Mouse (Mus musculus) limb, embryonic 11.5 days (tissue): ENCODE measurements at regions not wholly inside any gene's neighbourhood (a gene's known extent, or its start where the extent isn't known, plus 50 kb on each side); places are given as distances from the start of the nearest gene placed in this dataset.

Source experiments
- ATAC-seq: fragments of 200-750 bp; cut with Nextera tagmentation; 2 replicates; pipeline ENCODE4 v1.8.0; 2017; ENCODE audit warnings: low read depth; ENCODE audit not compliant: insufficient number of reproducible peaks, low FRiP score, low TSS enrichment
- DNase-seq: peaks from one replicate; pipeline ENCODE4 v3.0.0-alpha.2; 2015; ENCODE audit warnings: low spot score
- H3K27ac ChIP-seq: fragments of 300-500 bp; sonication (generic); replicated peaks from 2 replicates; pipeline ENCODE4 v1.5.1; 2014; ENCODE audit warnings: low read depth, mild to moderate bottlenecking, low read length
- H3K27me3 ChIP-seq: fragments of 300-500 bp; sonication (generic); 2 replicates; pipeline ENCODE4 v1.6.1; 2014; ENCODE audit warnings: mild to moderate bottlenecking, low read length, mixed read lengths; ENCODE audit not compliant: control insufficient read depth, insufficient read depth
- H3K36me3 ChIP-seq: fragments of 300-500 bp; sonication (generic); 2 replicates; pipeline ENCODE4 v1.6.1; 2014; ENCODE audit warnings: mild to moderate bottlenecking, low read length, moderate library complexity, mixed read lengths; ENCODE audit not compliant: control insufficient read depth, insufficient read depth
- H3K4me1 ChIP-seq: fragments of 300-500 bp; sonication (generic); 2 replicates; pipeline ENCODE4 v1.6.1; 2014; ENCODE audit warnings: low read length, mixed read lengths; ENCODE audit not compliant: control insufficient read depth, insufficient read depth
- H3K4me2 ChIP-seq: fragments of 300-500 bp; sonication (generic); 2 replicates; pipeline ENCODE4 v1.6.1; 2014; ENCODE audit warnings: low read depth, mild to moderate bottlenecking, moderate library complexity; ENCODE audit not compliant: severe bottlenecking
- H3K4me3 ChIP-seq: fragments of 300-500 bp; sonication (generic); 2 replicates; pipeline ENCODE4 v1.5.1; 2014; ENCODE audit warnings: low read depth, low read length
- H3K9ac ChIP-seq: fragments of 300-500 bp; sonication (generic); 2 replicates; pipeline ENCODE4 v1.6.1; 2014; ENCODE audit warnings: mild to moderate bottlenecking, low read length
- H3K9me3 ChIP-seq: fragments of 300-500 bp; sonication (generic); 2 replicates; pipeline ENCODE4 v1.6.1; 2016; ENCODE audit warnings: low read length; ENCODE audit not compliant: control insufficient read depth
- WGBS: fragments of 180-500 bp; shearing (Covaris S2); extraction: QIAGEN DNeasy Blood & Tissue Kit; methylation state at CpG from one replicate; pipeline ENCODE4 v1.1.7; 2014; 5-methylcytosine and 5-hydroxymethylcytosine counted together

DNA sequence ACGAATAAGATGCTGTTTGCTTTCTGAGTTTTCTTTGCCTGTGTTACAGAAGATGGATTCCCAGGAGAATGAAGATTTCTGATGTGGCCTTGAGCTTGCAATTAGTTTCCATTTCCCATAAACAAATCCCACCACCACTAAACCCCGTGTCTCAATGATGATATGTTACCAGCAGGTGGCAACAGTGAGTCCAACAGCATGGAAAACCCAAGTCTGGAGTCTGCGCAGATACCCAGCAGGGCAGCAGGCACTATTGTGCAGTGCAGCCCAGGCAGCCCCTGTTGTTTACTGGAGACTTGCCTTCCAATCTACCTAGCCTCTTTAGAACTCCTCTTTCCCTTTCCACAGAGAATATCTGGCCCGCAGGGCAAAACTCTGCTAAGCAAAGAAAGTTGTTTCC, 62.7 kb downstream of the Bmp2 start:
- Histone ChIP-seq H3K27ac (no peak overlapping the region), H3K27me3 (no peaks in the 10 kb centered on the region), H3K4me3 (no peak overlapping the region), H3K4me1 (no peaks in the 10 kb centered on the region), H3K9me3 (no peaks in the 10 kb centered on the region), H3K9ac (no peak overlapping the region), H3K4me2 (no peak overlapping the region), H3K36me3 (no peaks in the 10 kb centered on the region)
- ATAC-seq (peak; percentile 55), DNase-seq (peak; percentile 77)
- 31% methylated on average over 4 of the region's 4 CpGs for WGBS

DNA sequence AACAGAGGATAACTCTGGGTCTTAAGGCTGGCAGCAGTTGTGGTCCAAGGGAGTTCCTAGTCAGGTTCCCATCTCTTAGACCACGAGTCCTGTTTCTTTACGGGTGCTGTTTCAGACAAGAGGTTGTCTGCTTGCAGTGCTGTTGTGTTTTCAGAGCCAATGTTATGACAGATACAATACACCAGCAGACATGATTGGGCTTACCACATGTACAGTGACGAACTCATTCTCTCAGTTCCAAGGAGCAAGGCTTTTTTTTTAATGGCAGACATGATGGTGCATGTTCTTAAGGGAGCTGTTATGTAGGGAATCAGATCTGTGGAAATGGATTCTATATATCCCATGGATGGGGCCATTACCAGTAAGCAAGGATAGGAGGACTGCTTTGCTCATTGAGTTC, 63.3 kb downstream of the Bmp2 start:
- 83% methylated on average over 3 of the region's 3 CpGs for WGBS
- Histone ChIP-seq H3K9ac (no peak overlapping the region), H3K4me1 (no peaks in the 10 kb centered on the region), H3K9me3 (no peaks in the 10 kb centered on the region), H3K4me3 (no peak overlapping the region), H3K4me2 (no peak overlapping the region), H3K27ac (no peak overlapping the region), H3K27me3 (no peaks in the 10 kb centered on the region), H3K36me3 (no peaks in the 10 kb centered on the region)
- ATAC-seq (no peak), DNase-seq (no peak)

DNA sequence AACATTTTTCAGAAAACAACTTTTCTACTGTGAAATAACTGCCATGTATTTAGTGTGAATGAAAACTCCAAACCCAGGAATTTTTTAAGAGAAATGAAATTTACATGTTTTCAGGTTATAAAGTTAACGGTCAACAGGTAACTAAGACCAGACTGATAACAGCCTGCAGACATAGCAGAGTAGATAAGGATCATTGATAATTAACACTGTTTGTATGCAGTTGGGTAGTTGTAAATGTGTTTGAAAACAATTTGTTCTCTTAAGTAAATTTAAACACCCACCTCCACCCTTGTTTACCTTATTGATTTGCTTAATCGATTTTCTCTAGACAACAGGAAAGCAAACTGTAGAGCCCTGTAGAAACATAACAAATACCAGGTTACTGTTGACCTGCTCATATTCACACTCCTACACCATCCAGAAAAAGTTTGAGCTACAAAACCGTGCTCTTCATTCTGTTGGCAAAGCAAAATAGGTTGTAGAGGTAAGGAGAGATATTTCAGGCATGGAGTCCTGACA, 65.4 kb downstream of the Bmp2 start:
- Histone ChIP-seq H3K27me3 (no peaks in the 10 kb centered on the region), H3K9me3 (no peaks in the 10 kb centered on the region), H3K36me3 (no peaks in the 10 kb centered on the region), H3K4me2 (no peak overlapping the region), H3K9ac (no peak overlapping the region), H3K27ac (no peak overlapping the region), H3K4me3 (no peak overlapping the region), H3K4me1 (no peaks in the 10 kb centered on the region; the same call in 1 of the 2 replicates)
- ATAC-seq (no peak), DNase-seq (no peak)
- WGBS = 56% methylated on average over 3 of the region's 3 CpGs

DNA sequence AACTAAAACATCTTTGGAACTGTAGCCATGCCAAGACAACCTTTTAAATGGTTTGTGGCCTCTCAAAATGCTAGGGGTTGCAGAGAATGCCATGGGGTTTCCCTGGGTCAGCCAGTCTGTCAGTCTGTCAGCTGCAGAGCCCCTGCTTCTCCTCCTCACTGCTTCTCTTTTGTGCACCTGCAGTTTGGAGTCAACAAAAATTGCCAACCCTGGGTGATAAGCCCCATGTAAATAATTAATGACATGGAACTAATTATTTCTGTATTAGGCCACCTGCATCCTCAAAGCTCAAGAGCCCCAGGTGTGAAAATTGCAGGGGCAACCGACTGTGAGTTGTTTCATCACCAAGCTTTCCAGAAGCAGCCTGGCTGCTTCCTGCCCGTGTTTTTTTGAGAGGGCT, 70.6 kb downstream of the Bmp2 start:
- no peaks in the 10 kb centered on the region for H3K36me3 ChIP-seq
- DNase-seq (no peak), ATAC-seq (no peak)
- H3K4me2 ChIP-seq = no peak overlapping the region
- H3K4me1 ChIP-seq = peaks cover 2% of the 10 kb centered on the region; the same call in 1 of the 2 replicates
- no peak overlapping the region for H3K27ac ChIP-seq
- no peaks in the 10 kb centered on the region for H3K27me3 ChIP-seq
- H3K9ac ChIP-seq = no peak overlapping the region
- WGBS = 3% methylated on average over 2 of the region's 2 CpGs
- no peaks in the 10 kb centered on the region for H3K9me3 ChIP-seq
- H3K4me3 ChIP-seq = no peak overlapping the region

DNA sequence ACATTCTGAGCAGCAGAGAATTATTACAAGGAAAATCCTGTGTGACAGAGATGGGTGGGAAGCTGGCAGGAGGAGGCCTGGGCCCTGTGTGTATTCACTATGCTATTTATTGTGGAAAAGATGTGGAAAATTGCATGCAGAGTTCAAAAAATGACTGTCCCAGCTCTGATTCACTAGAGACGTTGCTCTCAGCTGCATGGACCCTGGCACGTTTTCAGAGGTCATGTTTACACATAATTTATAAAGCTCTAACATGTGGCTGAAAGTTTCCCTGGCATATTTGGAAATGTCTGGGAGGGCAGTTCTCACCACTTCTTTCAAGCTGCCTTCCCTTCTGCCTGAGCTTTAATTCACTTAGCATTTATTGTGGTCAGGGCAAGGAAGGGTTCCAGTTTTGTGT, 73.6 kb downstream of the Bmp2 start:
- Histone ChIP-seq H3K36me3 (no peaks in the 10 kb centered on the region), H3K9me3 (no peaks in the 10 kb centered on the region), H3K4me3 (no peak overlapping the region), H3K4me2 (no peak overlapping the region), H3K9ac (no peak overlapping the region), H3K27ac (no peak overlapping the region), H3K27me3 (no peaks in the 10 kb centered on the region), H3K4me1 (peaks cover 4% of the 10 kb centered on the region)
- no peak for ATAC-seq
- 51% methylated on average over 2 of the region's 2 CpGs for WGBS
- DNase-seq = no peak

DNA sequence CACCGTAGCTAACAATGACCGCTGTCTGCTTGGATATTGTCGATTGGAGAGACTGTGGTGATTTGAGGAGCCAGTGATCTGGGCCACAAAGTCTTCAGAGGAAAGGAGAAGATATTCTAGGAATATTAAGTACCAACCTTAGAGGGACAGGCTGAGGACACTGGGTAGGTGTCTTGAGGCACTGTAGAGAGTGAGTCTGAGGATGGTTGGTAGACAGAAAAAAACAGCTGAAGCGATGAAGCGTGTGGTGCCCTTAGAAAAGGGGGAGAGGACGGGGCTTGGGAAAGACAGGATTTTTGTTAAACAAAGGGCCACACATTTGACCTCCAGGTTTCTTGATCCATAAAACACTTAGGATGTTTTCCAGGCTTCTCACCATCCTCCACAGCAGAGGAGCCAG, 76.9 kb downstream of the Bmp2 start:
- no peak overlapping the region for H3K27ac ChIP-seq
- H3K9ac ChIP-seq = no peak overlapping the region
- ATAC-seq (no peak), DNase-seq (no peak)
- 83% methylated on average over 6 of the region's 6 CpGs for WGBS
- H3K4me2 ChIP-seq = no peak overlapping the region
- H3K4me1 ChIP-seq = peaks cover 2% of the 10 kb centered on the region; the same call in 1 of the 2 replicates
- no peaks in the 10 kb centered on the region for H3K9me3 ChIP-seq
- no peaks in the 10 kb centered on the region for H3K27me3 ChIP-seq
- no peaks in the 10 kb centered on the region for H3K36me3 ChIP-seq
- no peak overlapping the region for H3K4me3 ChIP-seq

DNA sequence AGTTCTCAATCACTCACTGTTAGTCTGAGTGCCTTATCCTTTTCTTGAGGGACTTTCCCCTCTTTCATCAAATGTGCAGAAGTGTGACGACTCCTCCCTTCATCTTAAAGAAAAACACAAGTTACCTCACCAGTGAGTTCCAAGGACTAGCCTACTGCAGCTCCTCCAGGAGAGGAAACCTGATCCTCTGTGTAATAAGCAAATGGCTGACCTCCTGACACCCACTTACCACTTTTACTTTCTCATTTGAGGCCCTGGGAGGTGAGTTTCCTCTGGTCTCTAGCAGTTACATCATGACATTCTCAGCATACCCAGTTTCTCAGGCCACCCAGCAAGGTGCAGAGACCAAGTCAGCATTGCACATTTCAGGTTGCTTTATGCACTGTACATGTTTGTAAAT, 83.5 kb downstream of the Bmp2 start:
- WGBS = 0% methylated on average over 1 of the region's 1 CpGs
- DNase-seq = peak; percentile 68
- no peaks in the 10 kb centered on the region for H3K9me3 ChIP-seq
- no peak overlapping the region for H3K4me3 ChIP-seq
- no peak overlapping the region for H3K27ac ChIP-seq
- ATAC-seq = peak; percentile 58
- H3K27me3 ChIP-seq = no peaks in the 10 kb centered on the region
- no peak overlapping the region for H3K9ac ChIP-seq
- H3K4me2 ChIP-seq = no peak overlapping the region
- H3K36me3 ChIP-seq = no peaks in the 10 kb centered on the region
- peaks cover 7% of the 10 kb centered on the region; the same call in 1 of the 2 replicates for H3K4me1 ChIP-seq

DNA sequence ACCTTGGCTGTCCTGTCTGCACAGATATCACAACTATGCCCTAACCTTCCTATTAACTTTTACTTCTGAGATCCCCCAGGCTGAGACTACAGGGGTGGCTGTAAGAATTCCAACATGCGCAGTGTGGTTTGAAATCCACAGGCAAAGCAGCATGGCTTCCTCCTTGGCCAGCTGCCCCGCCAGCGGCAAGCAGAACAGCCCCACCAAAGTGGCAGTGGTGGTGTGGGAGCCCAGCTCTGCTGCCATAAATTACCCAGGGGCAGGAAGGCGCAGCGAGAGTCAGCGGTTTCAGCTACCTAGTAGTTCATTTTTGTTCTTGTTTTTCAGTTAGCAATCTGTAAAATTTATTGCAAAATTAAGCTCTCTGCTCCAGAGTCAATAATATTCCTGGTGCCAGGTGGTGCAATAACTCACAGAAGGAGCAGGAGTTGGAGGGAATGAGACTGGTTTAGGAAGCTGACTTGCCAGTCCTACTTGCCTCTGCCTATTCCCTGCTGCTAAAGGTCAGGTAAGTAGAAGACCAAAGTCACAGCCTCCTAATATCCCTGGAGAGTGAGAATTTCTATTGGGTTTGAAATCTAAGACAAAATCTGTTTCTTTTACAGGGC, 98.0 kb downstream of the Bmp2 start:
- no peaks in the 10 kb centered on the region for H3K9me3 ChIP-seq
- ATAC-seq (peak; percentile 35; the same call in 1 of the 2 replicates), DNase-seq (no peak)
- H3K27me3 ChIP-seq = no peaks in the 10 kb centered on the region
- no peaks in the 10 kb centered on the region for H3K4me1 ChIP-seq
- no peak overlapping the region for H3K9ac ChIP-seq
- WGBS = 44% methylated on average over 6 of the region's 6 CpGs
- H3K36me3 ChIP-seq = no peaks in the 10 kb centered on the region
- H3K4me3 ChIP-seq = no peak overlapping the region
- no peak overlapping the region for H3K4me2 ChIP-seq
- no peak overlapping the region for H3K27ac ChIP-seq
